Mouse (Mus musculus): Measurements from ENCODE around the gene Adcy7.

DNA sequence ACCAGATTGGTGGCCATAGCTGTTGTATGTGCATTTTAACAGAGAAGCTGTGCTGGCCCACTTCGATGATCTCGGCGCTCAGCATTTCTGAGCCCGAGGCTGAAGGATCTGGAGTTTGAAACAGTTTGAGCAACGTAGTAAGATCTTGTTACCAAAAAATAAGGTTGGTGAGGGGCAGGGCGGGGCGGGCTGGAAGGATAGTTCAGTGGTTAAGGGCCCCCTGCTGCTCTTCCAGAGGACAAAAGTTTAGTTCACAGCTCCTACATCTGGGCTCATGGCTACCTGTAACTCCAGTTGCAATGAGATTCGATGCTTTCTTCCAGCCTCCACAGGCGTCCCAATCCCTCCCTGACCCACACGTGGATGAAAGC, 26.5 kb downstream of the Adcy7 start:
- no peak for TF ChIP-seq CTCF (IDR thresholded peaks at IDR 0.05; ENCODE audit: low read depth, low read length)
- no peak for TF ChIP-seq POLR2A (IDR thresholded peaks at IDR 0.05; ENCODE audit: extremely low read depth, insufficient read depth, low read length)
